Mouse (Mus musculus): Measurements from ENCODE around the gene Cdkl5. TPM values are rescaled to one million over a fixed set of nuclear protein-coding genes. Genes with fewer than 3 reads are reported as not detected.
A peak's percentile ranks its signal among the peaks of the same experiment; 100 is the strongest.

Cdkl5 gene
- total RNA-seq (2015; ENCODE audit: low replicate concordance) (0.84 TPM in 1 of 2 replicates, not detected in the other), total RNA-seq (2017; ENCODE audit: low replicate concordance) (0.13 TPM in 1 of 2 replicates, not detected in the other)

- peak; percentile 100 for ATAC-seq (replicated peaks; ENCODE audit: low FRiP score, poor library complexity, severe bottlenecking)
These were observed at the start of gene Cdkl5 for GRCm38 (mm10) chrX:160994543-160995121. Cdkl5 (minus strand) TSS chrX:160994704.

- ATAC-seq (replicated peaks; ENCODE audit: low FRiP score, poor library complexity, severe bottlenecking) = no peak
These were observed 38.8 kb upstream of the Cdkl5 start for GRCm38 (mm10) chrX:161033235-161033803.

- ATAC-seq (replicated peaks; ENCODE audit: low FRiP score, poor library complexity, severe bottlenecking) = no peak
These were observed 37.9 kb upstream of the Cdkl5 start for GRCm38 (mm10) chrX:161032423-161032822.

DNA sequence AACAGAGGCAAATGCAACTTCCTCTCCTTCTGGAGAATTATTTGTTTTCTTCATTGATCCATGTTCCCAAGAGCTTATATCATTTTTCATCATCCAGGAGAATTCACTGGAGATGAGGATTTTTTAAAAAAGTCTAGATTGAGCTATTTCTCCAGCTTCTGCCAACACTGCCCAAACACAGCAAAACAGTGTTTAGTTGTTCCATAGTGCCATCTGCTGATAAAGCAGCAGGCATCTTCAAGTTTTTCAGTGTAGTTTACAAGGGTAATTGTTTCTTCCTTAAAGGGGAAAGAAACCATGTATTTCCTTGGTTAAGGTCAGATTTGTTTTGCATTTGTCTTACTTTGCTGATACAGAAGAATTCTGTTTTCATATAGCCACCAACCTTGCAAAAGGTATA, 35.7 kb upstream of the Cdkl5 start:
- ATAC-seq (replicated peaks; ENCODE audit: low FRiP score, poor library complexity, severe bottlenecking) = no peak

DNA sequence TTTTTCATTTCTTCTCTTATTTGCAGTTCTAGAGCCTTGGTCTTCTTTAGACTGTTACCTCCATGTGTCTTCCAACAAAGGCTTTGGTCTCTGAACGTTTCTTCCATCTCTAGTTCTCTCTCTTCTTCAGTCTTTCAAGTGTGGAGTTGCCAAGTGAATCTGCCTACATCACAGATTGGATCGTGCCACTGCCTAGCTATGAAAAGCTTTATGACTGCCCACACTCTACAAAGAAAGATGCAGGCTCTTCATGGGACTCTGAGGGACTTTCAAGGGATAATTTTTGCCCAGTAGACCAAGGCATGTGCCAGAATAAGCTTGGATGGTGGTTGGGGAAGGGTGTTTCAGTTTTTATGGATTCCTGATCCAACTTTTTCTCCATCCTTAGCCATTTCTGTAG, 30.0 kb upstream of the Cdkl5 start:
- ATAC-seq (replicated peaks; ENCODE audit: low FRiP score, poor library complexity, severe bottlenecking) = no peak

- no peak for ATAC-seq (replicated peaks; ENCODE audit: low FRiP score, poor library complexity, severe bottlenecking)
These were observed 27.0 kb upstream of the Cdkl5 start for GRCm38 (mm10) chrX:161021548-161021947.

GRCm38 (mm10) chrX:161018179-161018578, 23.7 kb upstream of the Cdkl5 start:
- no peak for ATAC-seq (replicated peaks; ENCODE audit: low FRiP score, poor library complexity, severe bottlenecking)

DNA sequence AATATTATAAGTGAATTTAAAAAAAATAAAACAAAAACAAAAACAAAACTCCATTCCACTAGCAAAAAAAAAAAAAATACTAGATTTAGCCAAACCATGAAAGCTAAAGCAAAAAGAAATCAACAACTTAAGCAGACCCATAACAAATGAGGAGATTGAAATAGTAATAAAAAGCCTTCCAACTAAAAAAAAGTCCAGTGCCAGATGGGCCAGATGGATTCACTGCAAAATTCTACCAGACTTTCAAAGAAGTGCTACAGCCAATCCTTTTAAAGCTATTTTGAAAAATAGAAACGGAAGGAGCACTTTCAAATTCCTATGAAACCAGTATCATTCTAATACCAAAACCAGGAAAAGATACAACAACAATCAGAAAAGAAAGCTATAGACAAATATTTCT, 11.8 kb upstream of the Cdkl5 start:
- no peak for ATAC-seq (replicated peaks; ENCODE audit: low FRiP score, poor library complexity, severe bottlenecking)

- ATAC-seq (replicated peaks; ENCODE audit: low FRiP score, poor library complexity, severe bottlenecking) = no peak
These were observed 1.5 kb upstream of the Cdkl5 start for GRCm38 (mm10) chrX:160996051-160996450.

- no peak for ATAC-seq (replicated peaks; ENCODE audit: low FRiP score, poor library complexity, severe bottlenecking)
These were observed 695 bp upstream of the Cdkl5 start for GRCm38 (mm10) chrX:160995131-160995667.

DNA sequence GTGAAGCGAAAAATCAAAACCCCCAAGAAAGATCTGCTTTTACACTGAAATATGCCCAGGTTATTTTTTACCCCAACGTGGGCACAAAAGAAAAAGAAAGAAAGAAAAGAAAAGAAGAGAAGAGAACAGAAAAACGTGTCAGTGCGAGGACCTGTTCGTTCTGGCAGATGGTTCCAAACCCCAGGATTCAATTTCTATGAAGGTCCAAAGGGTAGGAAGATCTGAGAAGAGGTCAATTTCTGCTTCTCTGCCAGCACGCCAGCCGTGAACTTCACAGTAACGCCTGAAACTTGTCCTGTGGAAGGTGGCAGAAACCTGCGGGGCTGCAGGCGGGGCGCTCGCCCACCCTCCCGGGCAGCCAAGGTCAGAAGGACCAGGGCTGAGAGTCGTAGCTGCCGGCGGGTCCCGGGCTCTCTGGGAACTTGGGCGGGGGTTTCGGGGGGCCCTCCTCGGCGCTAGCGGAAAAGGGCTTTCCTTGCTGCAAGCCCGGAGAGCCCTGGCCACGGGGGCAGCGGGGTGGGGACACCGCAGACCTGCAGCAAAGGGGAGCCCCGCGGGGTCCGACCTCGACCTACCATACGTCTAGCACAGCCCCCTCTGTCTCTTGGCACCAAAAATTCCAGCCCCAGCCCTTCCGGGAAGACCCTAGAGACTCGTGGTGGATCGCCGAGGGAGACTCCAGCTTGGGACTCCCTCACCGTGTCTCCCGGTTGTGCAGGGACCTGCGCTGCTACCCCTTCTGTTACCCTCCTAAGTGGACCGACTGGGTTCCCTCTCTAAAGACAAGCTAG, 560 bp downstream of the Cdkl5 start:
- no peak for ATAC-seq (replicated peaks; ENCODE audit: low FRiP score, poor library complexity, severe bottlenecking)

DNA sequence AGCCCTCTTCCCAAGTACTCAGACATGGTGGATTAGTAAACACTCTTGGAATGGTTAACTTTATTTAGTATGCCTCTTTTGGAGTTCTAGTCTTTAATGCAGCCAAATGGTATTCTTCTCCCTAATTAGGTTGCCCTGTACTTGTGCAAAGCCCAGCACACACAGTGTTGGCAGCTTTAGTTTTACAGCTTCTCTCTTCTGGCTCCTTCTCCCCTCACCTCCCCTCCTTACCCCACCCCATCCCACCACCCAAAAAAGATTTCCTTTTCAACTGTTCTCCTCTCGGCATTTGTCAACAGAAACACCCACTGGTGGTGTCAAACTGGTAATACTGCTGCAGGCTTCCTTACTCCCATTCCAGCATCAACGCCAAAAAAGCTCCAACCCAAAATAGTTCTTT, 1.8 kb downstream of the Cdkl5 start:
- no peak for ATAC-seq (replicated peaks; ENCODE audit: low FRiP score, poor library complexity, severe bottlenecking)

- no peak for ATAC-seq (replicated peaks; ENCODE audit: low FRiP score, poor library complexity, severe bottlenecking)
These were observed 4.2 kb downstream of the Cdkl5 start for GRCm38 (mm10) chrX:160990276-160990675.

DNA sequence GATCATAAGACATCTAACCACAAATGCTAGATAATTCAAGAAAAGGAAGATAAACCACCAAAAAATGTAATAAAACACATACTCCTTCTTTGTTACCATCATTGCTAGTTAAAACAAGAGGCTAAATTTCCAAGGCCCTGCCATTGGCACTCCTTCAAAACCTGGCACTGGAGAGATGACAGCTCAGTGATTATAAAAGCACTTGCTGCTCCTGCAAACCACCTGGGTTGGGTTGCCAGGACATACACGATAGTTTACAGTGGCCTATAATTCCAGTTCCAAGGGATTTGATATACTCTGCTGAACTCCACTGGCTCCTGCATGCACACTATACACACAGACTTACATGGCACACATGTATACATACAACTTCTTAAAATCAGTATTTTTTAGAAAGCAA, 16.6 kb downstream of the Cdkl5 start:
- ATAC-seq (replicated peaks; ENCODE audit: low FRiP score, poor library complexity, severe bottlenecking) = no peak

DNA sequence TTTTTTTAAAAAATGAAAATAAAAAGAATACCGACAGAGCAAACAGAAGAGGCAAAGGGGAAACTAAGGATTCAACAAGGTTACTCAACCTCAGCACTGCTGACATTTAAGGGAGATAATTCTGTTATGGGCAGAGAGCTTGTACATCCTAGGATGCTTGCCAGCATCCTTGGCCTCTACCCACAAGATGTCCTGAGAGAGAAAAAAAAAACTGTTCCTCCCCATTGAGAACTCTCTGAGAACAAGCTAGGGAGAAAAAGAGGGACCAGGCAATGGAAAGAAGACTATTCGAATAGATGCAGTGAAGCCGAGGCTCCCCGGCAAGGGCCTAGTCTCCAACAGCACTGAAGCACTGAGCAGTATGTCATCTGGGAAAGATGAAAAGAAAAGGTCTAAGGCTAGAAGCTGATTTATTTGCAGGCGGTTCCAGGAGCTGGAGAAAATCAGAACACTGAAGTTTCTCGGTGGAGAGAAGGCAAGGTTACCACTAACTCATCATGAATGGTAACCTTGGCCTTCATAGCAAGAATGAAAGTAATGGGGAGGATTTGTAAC, 22.4 kb downstream of the Cdkl5 start:
- ATAC-seq (replicated peaks; ENCODE audit: low FRiP score, poor library complexity, severe bottlenecking) = no peak

GRCm38 (mm10) chrX:160958593-160959131, 35.8 kb downstream of the Cdkl5 start:
- ATAC-seq (replicated peaks; ENCODE audit: low FRiP score, poor library complexity, severe bottlenecking) = no peak

DNA sequence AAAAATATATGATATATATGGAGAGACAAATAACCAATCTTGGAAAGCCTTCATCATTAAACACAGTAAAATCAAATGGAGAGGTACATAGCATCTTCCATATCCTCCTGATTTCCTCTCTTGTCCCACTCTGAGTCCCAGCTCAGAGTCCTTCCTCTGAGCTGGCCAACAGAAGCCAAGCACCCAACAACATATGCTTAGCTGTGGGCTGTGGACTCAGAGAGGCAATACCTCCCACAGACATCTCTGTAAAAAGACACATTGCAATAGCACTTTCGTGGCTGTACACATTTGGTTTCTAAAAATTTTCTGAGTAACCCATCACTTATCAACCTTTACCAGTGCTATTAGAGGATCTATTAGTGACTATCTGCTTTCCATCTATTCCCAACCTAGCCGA, 44.9 kb downstream of the Cdkl5 start:
- ATAC-seq (replicated peaks; ENCODE audit: low FRiP score, poor library complexity, severe bottlenecking) = no peak

- ATAC-seq (replicated peaks; ENCODE audit: low FRiP score, poor library complexity, severe bottlenecking) = no peak
These were observed 49.8 kb downstream of the Cdkl5 start for GRCm38 (mm10) chrX:160944722-160945121.

DNA sequence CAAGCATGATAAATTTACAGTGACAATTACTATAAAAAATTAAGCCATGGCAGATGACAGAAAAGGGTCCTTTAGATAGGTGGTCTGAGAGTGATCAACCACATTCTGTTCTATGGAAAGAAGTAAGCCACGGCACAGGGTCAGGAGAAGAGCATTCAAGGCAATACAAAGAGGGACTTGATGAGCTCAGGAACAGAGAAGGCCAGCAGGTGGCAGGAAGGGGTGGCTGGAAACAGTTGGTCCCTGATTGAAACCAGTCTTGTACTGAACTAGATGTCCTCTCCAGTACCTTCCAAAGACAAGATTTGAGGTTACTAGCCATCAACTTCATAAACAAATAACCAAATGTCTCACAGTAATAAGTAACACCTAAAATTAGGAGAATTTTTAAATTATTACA, 59.0 kb downstream of the Cdkl5 start:
- ATAC-seq (replicated peaks; ENCODE audit: low FRiP score, poor library complexity, severe bottlenecking) = no peak

DNA sequence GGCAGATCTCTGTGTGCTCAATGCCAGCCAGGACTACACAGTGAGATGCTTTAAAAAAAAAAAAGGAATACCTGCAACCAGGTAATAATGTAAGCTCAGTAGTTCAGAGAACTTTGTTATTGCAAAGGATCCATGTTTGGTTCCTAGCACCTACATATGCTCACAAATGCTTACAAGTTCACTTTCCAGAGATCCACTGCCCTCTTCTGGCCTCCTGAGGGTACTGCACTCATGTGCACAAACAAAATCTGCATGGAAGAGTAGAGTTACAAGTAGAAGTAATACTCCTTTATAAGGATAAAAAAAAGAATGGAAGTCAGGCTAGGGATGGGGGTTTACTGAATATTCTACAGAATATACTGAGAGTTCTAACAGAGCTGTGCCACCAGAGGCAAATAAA, 63.8 kb downstream of the Cdkl5 start:
- no peak for ATAC-seq (replicated peaks; ENCODE audit: low FRiP score, poor library complexity, severe bottlenecking)
